Mouse (Mus musculus) induced T-regulatory cell, adult 2 months (primary cell): Measurements from ENCODE around the gene Zbtb12.
A peak's percentile ranks its signal among the peaks of the same experiment; 100 is the strongest.
"Not testable (repeated sequence)": the region's sequence is repeated elsewhere in the genome, so short reads cannot be mapped to it uniquely, and the experiment has no call there.

Source experiments
- DNase-seq: peaks from one replicate; pipeline ENCODE4 v3.0.0-alpha.2; 2012; ENCODE audit warnings: low read depth

The Zbtb12 gene

DNA sequence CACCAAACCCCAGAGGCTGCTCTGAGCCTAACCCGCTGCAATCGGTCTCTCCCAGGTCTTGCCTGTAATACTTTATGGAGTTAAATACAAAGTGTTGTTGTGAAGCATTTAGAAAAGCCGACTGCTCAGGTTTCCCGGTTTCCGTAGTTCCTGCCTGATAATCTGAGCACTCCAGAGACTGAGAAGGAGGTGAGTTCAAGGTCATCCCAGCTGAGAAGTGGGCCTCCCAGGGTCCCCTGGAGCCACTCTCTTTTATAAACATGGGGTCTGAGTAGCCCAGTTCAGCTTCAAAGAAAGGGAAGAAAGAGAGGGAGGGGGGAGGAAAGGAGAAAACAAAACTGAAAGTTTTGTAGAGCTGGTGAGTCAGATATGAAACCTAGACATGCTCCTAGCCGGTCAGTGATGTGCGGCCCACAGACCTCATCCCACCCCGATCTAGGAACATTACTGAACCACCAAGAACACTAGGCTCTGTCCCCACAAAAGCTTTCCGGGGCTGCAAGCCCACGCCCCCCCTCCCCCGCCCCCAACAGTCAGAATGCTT lies at the start of gene Zbtb12:
TSS of gene Zbtb12 (plus strand) at position 148 of the 544 bp plus-strand sequence.
- DNase-seq = peak; percentile 77

DNA sequence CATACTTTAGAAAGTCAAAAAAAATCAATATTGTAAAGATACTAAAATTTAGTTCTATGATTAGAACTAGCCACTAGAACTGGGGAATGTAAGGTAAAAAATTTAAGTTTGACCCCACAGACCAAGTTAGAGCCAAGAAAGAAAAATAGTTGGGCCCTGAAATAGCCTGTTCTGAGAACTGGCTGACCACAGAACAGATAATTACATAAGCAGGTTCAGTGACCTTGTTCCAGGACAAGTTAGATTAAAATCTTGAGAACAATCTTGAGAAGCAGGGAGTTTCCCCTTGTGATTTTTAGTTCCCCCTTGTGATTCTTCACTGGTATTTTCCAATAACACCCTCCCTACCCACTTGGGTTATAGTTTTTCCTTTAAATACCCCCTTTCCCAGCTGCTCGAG lies 48.5 kb upstream of the Zbtb12 start:
- not testable (repeated sequence) for DNase-seq

DNA sequence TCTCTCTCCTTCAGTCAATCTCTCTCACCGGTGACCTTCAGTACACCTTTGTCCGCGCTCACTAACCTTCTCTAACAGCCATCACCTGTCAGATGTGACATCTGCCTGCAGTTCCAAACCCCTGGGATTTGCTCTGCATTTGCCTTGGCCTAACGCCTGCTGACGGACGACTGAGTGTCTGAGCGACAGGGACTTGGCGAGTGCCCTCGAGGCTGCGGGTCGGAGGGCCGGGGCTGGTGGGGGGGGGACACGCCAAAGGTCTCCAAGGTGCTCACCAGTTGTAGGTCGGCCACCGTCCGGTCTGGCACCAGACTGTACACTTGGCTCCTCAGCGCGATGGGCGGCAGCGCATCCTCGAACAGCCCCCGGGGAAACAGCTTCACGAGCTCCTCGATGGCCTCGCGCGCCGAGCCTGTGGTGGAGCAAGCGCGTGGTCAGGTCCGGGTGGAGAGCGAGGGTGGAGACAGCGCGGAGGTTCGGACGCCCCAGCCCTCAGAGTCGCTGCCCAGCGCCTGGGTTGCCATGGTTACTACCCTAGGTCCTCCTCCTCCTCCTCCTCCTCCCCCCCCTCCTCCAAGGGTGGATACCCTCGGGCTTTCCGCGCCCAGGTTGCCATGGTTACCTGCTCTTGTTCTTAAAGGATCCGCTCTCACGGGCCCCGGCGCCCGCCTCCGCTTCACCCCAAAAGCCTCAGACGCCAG lies 43.0 kb upstream of the Zbtb12 start:
- DNase-seq = no peak

DNA sequence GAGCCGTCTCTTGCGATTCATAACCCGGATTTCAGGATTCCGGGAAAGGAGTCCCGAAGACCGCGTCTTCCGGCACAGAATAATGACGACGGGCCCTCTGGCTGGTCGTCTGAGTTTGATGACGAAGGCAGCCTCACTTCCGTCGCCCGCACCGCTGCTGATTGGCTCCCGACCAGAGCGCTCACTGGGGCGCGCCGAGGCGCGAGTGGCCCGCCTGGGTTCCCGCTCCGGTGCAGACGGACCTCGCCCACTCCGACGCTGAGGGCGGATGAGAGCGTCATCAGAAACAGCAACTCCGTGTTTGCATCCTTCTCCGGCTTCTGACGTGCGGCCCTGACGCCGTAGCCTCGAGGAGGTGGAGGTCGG lies 42.4 kb upstream of the Zbtb12 start, which contains the start of the genes Stk19 and Dxo:
TSS of gene Stk19 (minus strand) at position 90 of the 366 bp plus-strand sequence.
TSS of gene Dxo (plus strand) at position 164 of the 366 bp plus-strand sequence.
- peak; percentile 98 for DNase-seq

DNA sequence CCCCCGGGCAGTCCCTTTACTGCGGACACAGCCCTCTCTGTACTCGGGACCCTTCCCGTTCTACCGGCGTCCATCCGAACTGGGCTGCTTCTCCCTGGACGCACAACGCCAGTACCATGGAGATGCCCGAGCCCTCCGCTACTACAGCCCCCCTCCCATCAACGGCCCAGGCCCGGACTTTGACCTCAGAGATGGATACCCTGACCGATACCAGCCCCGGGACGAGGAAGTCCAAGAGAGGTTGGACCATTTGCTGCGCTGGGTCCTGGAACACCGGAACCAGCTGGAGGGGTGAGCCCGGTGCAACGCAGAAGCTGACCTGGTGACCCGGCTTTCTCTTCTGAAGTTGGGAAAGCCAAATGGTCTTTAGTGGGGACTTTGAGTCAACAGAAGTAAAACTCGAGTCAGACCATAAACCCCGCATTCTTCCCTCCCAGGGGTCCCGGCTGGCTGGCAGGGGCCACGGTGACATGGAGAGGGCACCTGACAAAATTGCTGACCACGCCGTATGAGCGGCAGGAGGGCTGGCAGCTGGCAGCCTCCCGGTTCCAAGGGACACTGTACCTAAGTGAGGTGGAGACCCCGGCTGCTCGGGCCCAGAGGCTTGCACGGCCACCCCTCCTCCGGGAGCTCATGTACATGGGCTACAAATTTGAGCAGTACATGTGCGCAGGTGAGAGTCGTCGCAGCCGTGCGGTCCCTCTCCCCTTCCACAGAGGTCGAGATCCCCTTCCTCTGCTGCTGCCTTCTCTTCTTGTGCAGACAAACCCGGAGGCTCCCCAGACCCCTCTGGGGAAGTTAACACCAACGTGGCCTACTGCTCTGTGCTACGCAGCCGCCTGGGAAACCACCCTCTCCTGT lies 41.6 kb upstream of the Zbtb12 start:
- no peak for DNase-seq

DNA sequence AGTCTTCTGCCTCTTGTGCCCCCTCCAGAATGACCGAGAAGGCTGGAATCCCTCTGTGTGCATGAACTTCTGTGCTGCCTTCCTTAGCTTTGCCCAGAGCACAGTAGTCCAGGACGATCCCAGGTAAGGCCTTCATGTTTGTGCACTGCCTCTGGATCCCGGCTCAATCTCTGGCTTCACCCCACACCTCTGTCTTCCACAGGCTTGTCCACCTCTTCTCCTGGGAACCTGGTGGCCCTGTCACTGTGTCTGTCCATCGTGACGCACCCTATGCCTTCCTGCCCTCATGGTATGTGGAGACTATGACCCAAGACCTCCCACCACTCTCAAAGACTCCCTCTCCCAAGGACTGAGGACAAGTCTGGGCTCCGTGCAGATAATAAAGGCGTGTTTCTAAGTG lies 40.5 kb upstream of the Zbtb12 start:
- DNase-seq = no peak

DNA sequence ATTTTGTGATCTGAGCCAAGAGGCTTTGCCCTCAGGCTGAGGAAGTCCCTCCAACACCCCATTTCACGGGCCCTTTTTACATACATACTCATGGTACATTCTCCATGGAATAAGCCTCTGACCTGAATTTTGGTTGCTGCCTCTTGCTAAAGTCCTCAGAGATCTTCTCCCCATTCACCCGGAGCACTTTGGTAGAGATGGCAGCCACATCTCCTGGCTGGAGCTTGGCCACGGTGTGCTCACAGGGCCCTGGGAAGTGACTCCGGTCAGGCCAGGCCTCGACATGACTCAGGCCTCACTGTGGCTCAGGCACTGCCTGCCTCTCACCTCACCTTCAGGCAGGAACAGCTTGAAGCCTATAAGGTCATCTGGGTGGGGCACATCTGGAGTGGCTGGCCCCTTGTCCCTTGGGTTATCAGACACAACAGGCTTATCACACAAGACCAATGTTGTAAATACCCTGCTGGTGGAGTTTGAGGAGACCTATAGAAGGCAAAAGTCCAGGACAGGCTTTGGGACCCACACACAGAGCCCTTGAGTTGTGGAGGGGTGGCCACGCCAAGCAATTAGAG lies 38.5 kb upstream of the Zbtb12 start:
- DNase-seq = no peak

DNA sequence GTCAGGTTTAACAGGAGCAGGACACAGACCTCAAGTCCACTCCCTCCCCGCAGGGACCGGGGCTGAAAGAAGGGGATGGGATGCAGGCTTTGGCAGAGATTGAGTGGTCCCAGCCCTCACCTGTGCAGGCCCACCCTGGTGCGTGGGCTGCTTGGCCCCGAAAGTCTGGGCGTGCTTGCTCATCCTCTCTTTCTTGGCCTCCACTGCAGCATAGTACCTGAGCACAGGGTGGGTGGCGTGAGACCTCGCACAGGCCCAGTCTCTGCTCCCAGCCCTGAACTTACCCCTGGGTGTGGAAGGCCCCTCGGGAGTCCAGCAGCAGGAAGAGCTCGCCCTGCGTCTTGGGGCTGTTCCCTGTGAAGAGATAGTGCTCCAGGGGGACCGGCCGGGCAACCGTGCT lies 34.4 kb upstream of the Zbtb12 start:
- no peak for DNase-seq

DNA sequence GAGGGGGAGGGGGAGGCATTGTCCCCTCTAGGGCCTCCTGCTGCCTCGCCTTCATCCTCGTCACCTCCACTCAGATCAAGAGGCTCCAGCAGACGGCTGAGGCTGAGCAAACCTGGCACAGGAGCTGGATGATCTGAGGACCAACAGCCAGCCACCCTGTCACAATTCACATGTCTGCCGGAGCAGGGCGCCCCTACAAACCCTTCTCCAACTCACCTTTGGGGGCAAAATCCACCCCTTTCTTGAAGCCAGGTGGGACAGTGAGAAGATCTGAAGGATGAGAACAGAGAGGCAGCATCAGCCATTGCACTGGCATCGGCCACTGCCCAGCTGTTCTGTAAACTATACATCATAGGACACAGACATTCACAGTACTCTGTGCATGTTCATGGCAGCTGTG lies 32.1 kb upstream of the Zbtb12 start:
- no peak for DNase-seq

DNA sequence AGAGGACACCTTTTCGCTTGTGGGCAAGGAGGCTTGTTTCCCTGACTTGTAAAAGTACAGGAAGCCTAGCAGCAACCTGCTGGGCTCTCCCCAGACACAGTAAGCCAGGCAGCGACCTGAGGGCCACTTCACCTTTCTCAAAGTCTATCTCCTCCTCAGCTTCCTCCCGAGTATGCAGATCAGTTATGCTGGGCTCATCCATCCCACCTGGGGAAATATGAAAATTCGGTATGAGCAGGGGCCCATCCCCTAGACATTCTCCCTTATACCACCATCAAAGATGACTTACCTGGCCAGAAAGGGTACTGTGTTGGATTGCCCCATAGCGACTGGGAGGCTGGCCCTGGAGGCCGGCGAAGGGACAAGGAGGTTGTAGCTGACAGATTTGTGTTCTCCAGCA lies 31.7 kb upstream of the Zbtb12 start:
- no peak for DNase-seq

DNA sequence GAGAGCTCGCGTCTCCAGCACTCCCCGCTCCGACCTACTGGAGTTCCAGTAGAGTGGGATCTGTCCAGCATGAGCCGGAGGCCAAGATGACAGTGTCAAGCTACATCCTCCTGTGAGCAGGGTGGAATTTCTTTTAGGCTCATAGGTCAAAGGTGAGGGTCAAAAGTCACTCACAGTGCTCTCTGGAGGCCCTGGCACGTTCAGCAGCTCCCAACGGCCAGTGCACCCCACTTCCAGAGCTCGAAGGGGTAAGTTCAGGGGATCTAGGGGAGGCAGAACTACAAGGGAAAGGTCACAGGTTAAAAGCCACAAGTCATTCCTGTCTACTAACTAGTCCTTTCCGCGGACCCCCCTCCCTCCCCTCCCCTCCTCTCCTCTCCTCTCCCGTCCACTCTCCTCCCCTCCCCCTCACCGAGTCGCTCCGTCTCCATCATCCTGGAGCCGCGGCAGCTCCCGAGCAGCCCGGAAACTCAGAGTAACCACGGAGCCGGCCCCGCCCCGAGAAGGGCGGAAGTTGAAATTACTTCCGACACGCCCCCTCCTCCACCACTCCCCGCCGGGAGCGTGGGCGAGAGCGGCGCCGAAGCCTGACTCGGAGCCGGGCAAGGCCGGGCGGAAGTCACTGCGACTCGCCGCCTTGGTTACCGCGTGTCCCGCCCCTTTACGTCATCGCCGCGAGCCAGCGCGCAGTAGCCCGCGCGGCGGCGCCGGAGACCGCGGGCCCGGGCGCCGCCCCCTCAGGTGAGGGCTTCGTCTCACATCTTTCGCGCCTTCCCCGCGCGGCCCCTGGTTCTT lies 29.4 kb upstream of the Zbtb12 start, which contains the start of the genes Skiv2l and Nelfe:
TSS of gene Skiv2l (minus strand) at position 489 of the 795 bp plus-strand sequence.
TSS of gene Nelfe (plus strand) at position 670 of the 795 bp plus-strand sequence.
- DNase-seq = peak; percentile 99

DNA sequence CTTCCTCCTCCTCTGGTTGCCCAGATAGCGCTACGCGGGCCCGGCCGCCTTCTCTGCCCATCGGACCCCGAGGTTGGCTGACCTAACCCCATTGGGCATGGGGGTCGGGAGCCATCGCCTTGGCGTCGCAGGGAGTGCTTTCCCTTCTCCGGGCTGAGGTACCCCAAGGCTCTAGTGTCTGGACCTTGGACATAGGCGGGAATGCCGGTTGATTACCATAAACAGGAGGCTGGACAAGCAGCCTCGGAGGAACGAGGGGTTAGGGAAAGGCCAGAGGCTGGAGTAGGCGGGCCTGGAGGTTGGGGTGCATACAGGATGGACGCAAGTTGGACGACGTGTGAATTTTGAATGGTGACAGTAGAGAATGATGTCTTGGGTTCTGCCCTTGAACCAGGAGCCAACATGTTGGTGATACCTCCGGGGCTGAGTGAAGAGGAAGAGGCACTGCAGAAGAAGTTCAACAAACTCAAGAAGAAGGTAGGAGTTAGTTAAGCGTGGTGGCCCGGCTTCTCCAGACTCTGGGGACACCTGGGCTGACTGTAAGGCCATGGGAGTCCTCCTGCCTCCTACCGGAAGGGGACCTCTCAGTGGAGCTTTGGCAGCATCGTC lies 28.7 kb upstream of the Zbtb12 start:
- peak; percentile 66 for DNase-seq

DNA sequence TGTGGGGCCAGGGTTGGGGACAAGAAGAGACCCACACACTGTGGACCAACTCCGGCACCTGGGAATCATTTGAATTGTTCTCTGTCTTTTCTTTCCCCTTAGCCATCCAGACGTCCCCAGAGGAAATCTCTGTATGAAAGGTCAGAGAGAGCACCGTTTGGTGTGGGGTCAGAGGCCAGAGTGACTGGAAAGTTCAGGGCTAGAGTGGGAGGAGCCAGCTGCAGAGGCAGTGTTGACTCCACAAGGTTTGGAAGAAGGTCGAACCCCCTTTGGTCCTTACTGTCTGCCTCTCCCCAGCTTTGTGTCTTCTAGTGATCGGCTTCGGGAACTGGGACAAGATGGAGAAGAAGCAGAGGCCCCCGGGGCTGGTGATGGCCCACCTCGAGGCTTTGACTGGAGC lies 25.8 kb upstream of the Zbtb12 start:
- DNase-seq = no peak

DNA sequence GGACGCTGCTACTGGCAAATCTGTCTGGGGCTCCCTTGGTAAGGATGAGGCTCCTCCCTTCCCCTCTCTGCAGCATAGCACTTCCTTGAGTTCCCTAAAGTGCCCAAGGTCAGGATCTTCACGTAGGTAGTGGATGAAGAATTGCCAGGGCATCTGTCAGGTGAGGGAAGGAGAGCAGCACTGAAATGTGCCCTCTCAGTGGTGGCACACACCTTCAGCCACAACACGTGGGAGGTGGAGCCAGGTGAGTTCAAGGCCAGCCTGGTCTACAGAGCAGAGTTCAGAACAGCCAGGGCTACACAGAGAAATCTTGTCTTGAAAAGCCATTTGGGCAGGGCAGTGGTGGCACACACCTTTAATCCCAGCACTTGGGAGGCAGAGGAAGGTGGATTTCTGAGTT lies 24.5 kb upstream of the Zbtb12 start:
- no peak for DNase-seq

DNA sequence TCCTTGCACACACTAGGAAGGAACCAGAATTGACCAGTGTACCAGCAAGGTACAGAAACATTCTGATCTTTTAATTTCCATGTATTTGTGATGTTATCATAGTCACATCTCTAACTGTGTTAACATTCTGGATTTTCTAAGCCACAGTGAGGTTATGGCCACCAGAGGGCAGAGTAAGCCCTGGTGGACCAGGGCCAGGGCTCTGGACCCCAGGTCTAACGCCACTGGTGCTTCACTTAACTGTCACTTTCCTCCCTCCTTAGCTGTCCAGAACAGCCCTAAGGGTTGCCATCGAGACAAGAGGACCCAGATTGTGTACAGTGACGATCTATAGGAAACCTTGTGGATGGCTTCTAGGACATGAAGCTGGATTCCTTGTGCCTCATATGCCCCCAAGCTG lies 23.5 kb upstream of the Zbtb12 start:
- peak; percentile 68 for DNase-seq

DNA sequence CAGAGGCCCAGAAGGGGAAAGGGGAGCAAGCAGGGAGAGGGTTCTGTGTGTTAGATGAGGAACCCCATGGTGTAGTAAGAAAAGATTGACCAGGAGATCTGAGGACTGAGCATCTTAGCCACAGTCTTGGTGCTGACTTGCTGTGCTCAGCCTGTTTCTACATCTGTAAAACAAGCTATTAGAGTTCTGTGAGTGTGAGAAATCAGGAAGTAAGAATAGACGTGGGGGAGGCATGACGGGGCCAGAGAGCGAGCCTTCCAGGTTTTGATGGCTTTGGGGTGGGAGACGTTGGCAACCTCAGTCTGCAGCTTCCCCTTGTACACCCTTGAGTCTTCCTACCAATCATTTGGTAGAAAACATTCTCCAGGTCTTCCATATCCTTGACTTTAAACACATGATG lies 20.6 kb upstream of the Zbtb12 start:
- no peak for DNase-seq

DNA sequence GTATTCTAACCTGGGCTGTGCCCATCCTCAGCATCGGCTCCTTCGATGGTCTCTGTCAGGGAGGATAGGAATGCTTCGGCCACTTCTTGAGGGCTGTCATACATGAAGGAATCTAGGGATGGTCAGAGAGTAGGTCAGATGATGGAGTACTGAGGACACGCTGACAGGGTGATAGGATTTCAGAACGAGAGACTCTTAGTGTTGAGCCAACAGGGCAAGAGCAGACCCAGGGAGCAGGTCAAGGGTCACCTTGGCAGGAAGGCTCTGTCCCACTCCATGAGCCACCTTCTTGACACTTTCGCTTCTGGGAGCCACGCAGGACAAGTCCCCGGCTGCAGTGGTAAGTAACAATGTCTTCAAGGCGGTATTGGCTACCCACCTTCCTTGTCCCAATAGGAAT lies 18.8 kb upstream of the Zbtb12 start:
- DNase-seq = no peak

DNA sequence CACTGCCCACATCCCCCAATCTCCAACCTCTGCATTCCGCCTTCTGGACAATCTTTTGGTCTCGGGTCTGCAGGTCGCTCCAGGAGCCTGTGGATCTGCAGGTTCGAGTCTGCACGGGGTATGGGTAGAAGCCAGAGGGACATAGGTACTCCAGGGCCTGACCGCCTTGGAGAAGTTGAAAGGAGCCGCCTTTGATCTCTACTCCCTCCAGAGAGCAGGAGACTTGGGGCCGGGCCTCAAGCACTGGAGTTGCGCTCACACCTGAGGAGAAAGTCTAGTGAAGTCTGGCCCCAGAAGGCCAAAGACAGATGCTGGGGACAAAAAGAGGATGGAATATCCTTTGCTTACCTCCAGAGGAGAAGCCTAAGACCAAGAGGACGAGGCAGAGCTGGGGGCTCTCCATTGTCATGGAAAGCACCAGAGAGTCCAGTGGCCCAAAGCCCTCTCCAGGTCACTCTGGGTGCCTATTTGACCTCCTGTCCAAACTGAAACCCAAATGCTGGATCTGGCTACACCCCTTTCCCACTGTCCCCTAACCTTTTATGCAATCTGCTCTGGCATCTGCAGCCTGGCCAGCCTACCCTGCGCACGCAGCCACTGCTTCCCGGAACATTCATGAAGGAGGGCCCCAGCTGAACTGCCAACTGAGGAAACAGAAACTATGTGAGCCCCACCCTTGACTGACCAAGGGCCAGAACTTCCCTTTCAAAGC lies 17.4 kb upstream of the Zbtb12 start:
- DNase-seq = no peak

DNA sequence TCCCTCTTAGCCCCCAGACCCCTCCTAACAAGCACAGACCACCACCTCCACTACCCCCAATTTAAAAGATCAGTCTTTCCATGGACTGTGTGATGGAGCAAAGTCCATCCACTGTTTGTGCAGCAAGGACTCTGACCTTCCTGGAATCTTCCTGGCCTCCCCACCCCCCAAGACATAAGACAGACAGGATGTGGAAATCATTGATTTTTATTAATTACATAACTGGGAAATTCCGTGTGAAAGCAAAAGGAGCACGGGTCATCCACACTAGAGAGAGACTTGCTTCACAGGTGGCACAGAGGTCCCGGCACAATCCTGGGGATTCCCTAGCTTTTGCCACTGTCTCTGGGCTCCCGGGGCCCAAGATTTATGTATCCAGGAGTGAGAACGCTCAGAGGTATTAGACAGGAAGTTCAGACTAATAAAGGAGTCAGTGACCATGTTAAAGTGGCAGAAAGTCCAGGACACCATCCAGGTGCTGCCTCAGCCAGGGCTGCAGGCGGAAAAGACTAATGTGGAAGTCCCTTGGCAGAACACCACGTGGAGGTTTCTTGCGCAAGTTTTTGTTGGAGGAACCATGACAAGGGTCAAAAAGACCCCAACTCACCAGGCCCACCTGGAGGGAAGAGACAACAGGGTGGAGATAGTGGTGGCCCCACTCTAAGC lies 16.7 kb upstream of the Zbtb12 start, which contains the start of gene Cfb:
TSS of gene Cfb (minus strand) at position 103 of the 666 bp plus-strand sequence.
- no peak for DNase-seq

DNA sequence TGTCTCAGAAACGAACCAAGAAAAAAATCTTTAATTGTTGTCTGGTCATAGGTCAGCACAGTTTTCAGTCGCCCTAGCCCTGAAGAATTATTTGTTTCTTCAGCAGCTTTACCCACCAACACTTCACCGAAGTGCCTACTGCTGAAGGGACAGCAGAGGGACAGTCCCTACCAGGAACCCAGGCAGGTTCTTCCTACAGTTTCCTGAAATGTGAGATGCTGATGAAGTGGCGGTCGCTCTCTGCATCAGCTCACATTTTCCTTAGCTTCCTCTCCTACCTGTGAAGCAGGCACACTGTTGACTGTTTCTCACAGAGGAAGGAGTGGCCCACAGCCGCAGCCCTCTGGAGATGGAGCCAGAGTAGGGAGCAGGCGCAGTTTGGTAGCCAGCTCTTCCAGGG lies 13.3 kb upstream of the Zbtb12 start:
- DNase-seq = no peak
